ENCODE assay signal across 8 mouse cellular contexts in genomic region chr12:59219325-59220225, GRCm38 (mm10). TPM values are rescaled to one million over a fixed set of nuclear protein-coding genes. Genes with fewer than 3 reads are reported as not detected.
DNase-seq lines count a peak whose midpoint lies in the region; ATAC-seq lines count a peak whose summit lies in the region.

Gene Fbxo33, minus strand, starts transcription at chr12:59219725.

- H3K9ac ChIP-seq in kidney, embryonic 15.5 days = peak within 1 kb of the TSS; percentile 77

- no peaks in the 10 kb centered on the region for H3K36me3 ChIP-seq in heart, embryonic 10.5 days
- H3K36me3 ChIP-seq in kidney, embryonic 15.5 days = no peaks in the 10 kb centered on the region

- H3K4me1 ChIP-seq in heart, embryonic 10.5 days = peaks cover 14% of the 10 kb centered on the region
- peaks cover 21% of the 10 kb centered on the region for H3K4me1 ChIP-seq in kidney, embryonic 15.5 days

- no peaks in the 10 kb centered on the region for H3K27me3 ChIP-seq in heart, embryonic 10.5 days (ENCODE audit: insufficient read depth, poor library complexity, severe bottlenecking)
- no peaks in the 10 kb centered on the region for H3K27me3 ChIP-seq in kidney, embryonic 15.5 days

- WGBS in heart, embryonic 10.5 days = under 1% methylated on average over 109 of the region's 109 CpGs
- WGBS in kidney, embryonic 15.5 days = under 1% methylated on average over 87 of the region's 109 CpGs

- peak within 1 kb of the TSS; percentile 97 for H3K4me3 ChIP-seq in heart, embryonic 10.5 days
- peak within 1 kb of the TSS; percentile 98 for H3K4me3 ChIP-seq in kidney, embryonic 15.5 days (replicated peaks)

- peak within 1 kb of the TSS; percentile 82 for H3K4me2 ChIP-seq in kidney, embryonic 15.5 days

- H3K9me3 ChIP-seq in heart, embryonic 10.5 days = no peaks in the 10 kb centered on the region
- no peaks in the 10 kb centered on the region for H3K9me3 ChIP-seq in kidney, embryonic 15.5 days (replicated peaks)

- peak within 1 kb of the TSS; percentile 94 for H3K27ac ChIP-seq in heart, embryonic 10.5 days
- H3K27ac ChIP-seq in kidney, embryonic 15.5 days = peak within 1 kb of the TSS; percentile 97

- peak; percentile 99 for DNase-seq in B cell, adult 2 months
- peak; percentile 99 for DNase-seq in brain, adult 2 months (ENCODE audit: low read depth, low spot score)
- DNase-seq in heart, embryonic 10.5 days (ENCODE audit: low spot score) = peak; percentile 99
- DNase-seq in liver = peak; percentile 100
- peak; percentile 97 to 99 for DNase-seq in spleen, postnatal 4 days (ENCODE audit: low spot score in 2 of 2)

- peak; percentile 92 for ATAC-seq in erythroblast, adult 5-6 weeks (replicated peaks; ENCODE audit: low FRiP score, poor library complexity, severe bottlenecking)
- ATAC-seq in kidney, embryonic 15.5 days (replicated peaks; ENCODE audit: low FRiP score) = peak; percentile 97
- peak; percentile 79 for ATAC-seq in monocyte, adult 5-6 weeks (replicated peaks; ENCODE audit: insufficient number of reproducible peaks, low FRiP score, low TSS enrichment, poor library complexity, severe bottlenecking)

RNA-seq across cellular contexts. Expression of gene Fbxo33, which starts in this region (rescaled TPM):
- total RNA-seq in erythroblast, adult 5-6 weeks (2015; ENCODE audit: low replicate concordance) = 42.7 and 53.5 TPM in 2 replicates
- 33.0 and 34.4 TPM in 2 replicates for total RNA-seq in erythroblast, adult 5-6 weeks (2017; ENCODE audit: low replicate concordance)
- 3.9 and 6.1 TPM in 2 replicates for polyA plus RNA-seq in heart, embryonic 10.5 days (2016; fragmentation: Nextera tagmentation; extraction: Ambion mirVana)
- polyA plus RNA-seq in kidney, embryonic 15.5 days (2015; fragmentation: Nextera tagmentation; extraction: Ambion mirVana) = 7.8 and 9.8 TPM in 2 replicates
- 49.2 to 104 TPM (median 82.1 TPM) in 3 replicates for total RNA-seq in monocyte, adult 5-6 weeks (2017)

Comparison
In these comparisons a context has a peak if more than half of its experiments do, and no peak if none do; other contexts are left out.
1. Peak in every context shown above with its lines: DNase-seq, ATAC-seq, H3K4me3 ChIP-seq and H3K27ac ChIP-seq.